Mouse (Mus musculus) liver, embryonic 14.5 days (tissue): Measurements from ENCODE around the gene Agrp.

Experiments used
- CTCF ChIP-seq: IDR thresholded peaks from 2 replicates; pipeline ENCODE4 v1.5.1; 2016; ENCODE audit warnings: antibody characterized with exemption, low read depth, control low read depth
- EP300 ChIP-seq: IDR thresholded peaks from 2 replicates; pipeline ENCODE4 v1.6.1; 2016; ENCODE audit warnings: antibody characterized with exemption, low read depth

DNA sequence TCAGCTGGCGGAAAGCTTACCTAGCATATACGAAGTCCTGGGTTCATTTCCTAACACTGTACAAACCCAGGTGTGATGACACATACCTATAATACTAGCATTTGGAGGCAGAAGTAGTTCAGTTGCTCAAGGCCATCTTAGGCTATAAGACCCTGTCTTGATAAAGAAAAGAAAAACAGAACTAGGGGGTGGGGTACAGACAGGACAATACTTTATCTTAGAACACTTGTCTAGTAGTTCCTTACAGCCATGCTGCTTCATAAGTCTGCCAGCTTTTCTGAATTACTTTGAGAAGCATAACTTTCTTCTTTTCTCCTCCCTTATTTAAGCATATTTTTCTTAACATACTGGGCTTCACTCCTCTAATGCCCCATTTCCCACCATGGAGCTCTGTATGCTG is 94.4 kb downstream of the Agrp start:
- TF ChIP-seq CTCF (no peak), EP300 (no peak)
